Comparison of ENCODE assay signal across 7 mouse cellular contexts in the genomic region with DNA sequence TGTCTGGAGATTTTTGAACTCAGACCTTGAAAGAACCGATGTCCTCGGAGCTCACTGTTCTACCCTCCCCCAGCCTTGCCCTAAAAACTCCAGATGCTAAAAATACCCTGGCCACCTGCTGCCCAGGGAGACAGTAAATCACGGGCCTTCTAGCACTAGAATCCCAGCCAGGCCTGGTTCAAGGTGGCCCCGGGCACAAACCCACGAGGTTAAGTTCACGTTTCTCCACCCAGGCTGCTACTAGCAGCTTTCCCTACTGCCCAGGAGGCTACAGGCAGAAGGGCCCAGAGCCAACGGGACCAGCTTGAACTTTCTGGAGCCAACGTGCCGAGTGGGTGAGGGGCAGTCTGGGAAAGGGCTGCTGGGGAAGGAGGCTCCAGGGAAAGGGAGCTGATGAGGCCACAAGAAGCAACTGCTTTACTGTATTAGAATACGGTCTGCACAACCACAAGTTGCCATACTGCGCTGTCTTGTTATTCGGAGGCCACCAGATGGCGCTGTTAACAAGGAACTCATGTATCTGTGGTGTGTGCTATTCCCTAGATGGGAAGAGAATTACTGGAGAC. TPM values are rescaled to one million over a fixed set of nuclear protein-coding genes. Genes with fewer than 3 reads are reported as not detected.
DNase-seq lines count a peak whose midpoint lies in the region; ATAC-seq and TF ChIP-seq lines count a peak whose summit lies in the region.

No protein-coding gene starts in this region.

- 29% methylated on average over 13 of the region's 13 CpGs for WGBS in embryonic facial prominence, embryonic 11.5 days
- 11% methylated on average over 13 of the region's 13 CpGs for WGBS in heart, adult 2 months
- WGBS in kidney, adult 2 months = 8% methylated on average over 13 of the region's 13 CpGs
- WGBS in limb, embryonic 11.5 days = 23% methylated on average over 13 of the region's 13 CpGs
- 19% methylated on average over 13 of the region's 13 CpGs for WGBS in midbrain, embryonic 15.5 days

- peak; percentile 49; the same call in 1 of the 2 replicates for TF ChIP-seq EP300 in heart, adult 2 months (IDR thresholded peaks at IDR 0.05; ENCODE audit: insufficient read depth, low read depth, low read length)

- no peaks in the 10 kb centered on the region for H3K9me3 ChIP-seq in embryonic facial prominence, embryonic 11.5 days (replicated peaks; ENCODE audit: control insufficient read depth, low read length)
- H3K9me3 ChIP-seq in limb, embryonic 11.5 days (ENCODE audit: control insufficient read depth, low read length) = no peaks in the 10 kb centered on the region
- H3K9me3 ChIP-seq in midbrain, embryonic 15.5 days = no peaks in the 10 kb centered on the region

- DNase-seq in adrenal gland, postnatal 14 days = peak; percentile 92
- peak; percentile 90 for DNase-seq in embryonic facial prominence, embryonic 11.5 days (ENCODE audit: low spot score)
- DNase-seq in heart, adult 2 months = peak; percentile 80 to 82
- DNase-seq in kidney, adult 2 months = peak; percentile 80
- DNase-seq in limb, embryonic 11.5 days (ENCODE audit: low spot score) = peak; percentile 89
- DNase-seq in spleen, postnatal 10 days (ENCODE audit: low spot score in 2 of 2) = peak; percentile 63 to 87

- H3K79me2 ChIP-seq in heart, adult 2 months (replicated peaks; ENCODE audit: control insufficient read depth, insufficient read depth, low read length) = no peaks in the 10 kb centered on the region

- H3K36me3 ChIP-seq in embryonic facial prominence, embryonic 11.5 days (replicated peaks; ENCODE audit: control insufficient read depth, insufficient read depth, low read depth, low read length) = no peaks in the 10 kb centered on the region
- H3K36me3 ChIP-seq in heart, adult 2 months (ENCODE audit: control insufficient read depth, insufficient read depth, low read length) = no peaks in the 10 kb centered on the region
- no peaks in the 10 kb centered on the region for H3K36me3 ChIP-seq in kidney, adult 2 months (ENCODE audit: control insufficient read depth, insufficient read depth, low read length)
- no peaks in the 10 kb centered on the region for H3K36me3 ChIP-seq in limb, embryonic 11.5 days (ENCODE audit: control insufficient read depth, insufficient read depth, low read length)
- no peaks in the 10 kb centered on the region for H3K36me3 ChIP-seq in midbrain, embryonic 15.5 days (replicated peaks)

- H3K27ac ChIP-seq in embryonic facial prominence, embryonic 11.5 days (replicated peaks; ENCODE audit: low read depth, low read length) = no peak overlapping the region
- H3K27ac ChIP-seq in heart, adult 2 months = peak overlapping the region; percentile 67
- no peak overlapping the region for H3K27ac ChIP-seq in kidney, adult 2 months (ENCODE audit: insufficient read depth, low read depth, low read length)
- H3K27ac ChIP-seq in limb, embryonic 11.5 days (replicated peaks; ENCODE audit: low read depth, low read length) = no peak overlapping the region
- H3K27ac ChIP-seq in midbrain, embryonic 15.5 days = peak overlapping the region; percentile 65

- H3K9ac ChIP-seq in embryonic facial prominence, embryonic 11.5 days (replicated peaks; ENCODE audit: low read length) = no peak overlapping the region
- H3K9ac ChIP-seq in heart, adult 2 months (ENCODE audit: low read depth, low read length) = peak overlapping the region; percentile 7; the same call in 1 of the 2 replicates
- 0 out of 2 replicates have a peak overlapping the region, but pooled peaks have one; percentile 17 for H3K9ac ChIP-seq in limb, embryonic 11.5 days (ENCODE audit: low read length)
- H3K9ac ChIP-seq in midbrain, embryonic 15.5 days = no peak overlapping the region

- TF ChIP-seq POLR2A in heart, adult 2 months (IDR thresholded peaks at IDR 0.05; ENCODE audit: insufficient read depth, low read depth, low read length) = no peak
- no peak for TF ChIP-seq POLR2A in kidney, adult 2 months (IDR thresholded peaks at IDR 0.05; ENCODE audit: low read depth, low read length)

- H3K4me1 ChIP-seq in embryonic facial prominence, embryonic 11.5 days (ENCODE audit: control insufficient read depth, insufficient read depth, low read length) = no peaks in the 10 kb centered on the region; the same call in 1 of the 2 replicates
- H3K4me1 ChIP-seq in heart, adult 2 months (ENCODE audit: control insufficient read depth, insufficient read depth, low read length) = no peaks in the 10 kb centered on the region
- H3K4me1 ChIP-seq in kidney, adult 2 months (ENCODE audit: control insufficient read depth, insufficient read depth, low read length) = no peaks in the 10 kb centered on the region
- 0 out of 2 replicates have a peak, but pooled peaks cover 3% of the 10 kb centered on the region for H3K4me1 ChIP-seq in limb, embryonic 11.5 days (ENCODE audit: control insufficient read depth, insufficient read depth, low read length)
- peaks cover 18% of the 10 kb centered on the region for H3K4me1 ChIP-seq in midbrain, embryonic 15.5 days

- no peak overlapping the region for H3K4me2 ChIP-seq in embryonic facial prominence, embryonic 11.5 days (ENCODE audit: low read depth, low read length)
- peak overlapping the region; percentile 15; the same call in 1 of the 2 replicates for H3K4me2 ChIP-seq in limb, embryonic 11.5 days (ENCODE audit: low read depth, severe bottlenecking)
- peak overlapping the region; percentile 32 for H3K4me2 ChIP-seq in midbrain, embryonic 15.5 days

- no peaks in the 10 kb centered on the region for H3K27me3 ChIP-seq in embryonic facial prominence, embryonic 11.5 days (ENCODE audit: control insufficient read depth, insufficient read depth, low read length)
- no peaks in the 10 kb centered on the region for H3K27me3 ChIP-seq in heart, adult 2 months (ENCODE audit: control insufficient read depth, insufficient read depth, low read length)
- H3K27me3 ChIP-seq in kidney, adult 2 months (replicated peaks; ENCODE audit: control insufficient read depth, insufficient read depth, low read length) = no peaks in the 10 kb centered on the region
- H3K27me3 ChIP-seq in limb, embryonic 11.5 days (ENCODE audit: control insufficient read depth, insufficient read depth, low read length) = no peaks in the 10 kb centered on the region
- no peaks in the 10 kb centered on the region for H3K27me3 ChIP-seq in midbrain, embryonic 15.5 days (replicated peaks)

- H3K4me3 ChIP-seq in embryonic facial prominence, embryonic 11.5 days (ENCODE audit: low read depth, low read length) = no peak overlapping the region
- no peak overlapping the region; the same call in 1 of the 2 replicates for H3K4me3 ChIP-seq in heart, adult 2 months
- no peak overlapping the region for H3K4me3 ChIP-seq in kidney, adult 2 months (ENCODE audit: insufficient read depth, low read depth, low read length)
- H3K4me3 ChIP-seq in limb, embryonic 11.5 days (ENCODE audit: low read depth, low read length) = no peak overlapping the region
- H3K4me3 ChIP-seq in midbrain, embryonic 15.5 days = no peak overlapping the region

- peak; percentile 82 for TF ChIP-seq CTCF in heart, adult 2 months (IDR thresholded peaks at IDR 0.05)
- peak; percentile 93 for TF ChIP-seq CTCF in kidney, adult 2 months (conservative IDR thresholded peaks at IDR 0.05; ENCODE audit: insufficient read depth, insufficient read length, low read depth, low read length)

- intact Hi-C loops in heart, adult 2 months (cut with DNase I) = loop anchor here (1.0 to 2.0 kb wide), 2 partner anchors 108 to 167 kb away; a partner anchor contains a TSS

- no peak; the same call in 1 of the 2 replicates for ATAC-seq in embryonic facial prominence, embryonic 11.5 days (replicated peaks; ENCODE audit: insufficient number of reproducible peaks, low FRiP score, low TSS enrichment, low read depth)
- ATAC-seq in limb, embryonic 11.5 days (ENCODE audit: insufficient number of reproducible peaks, low FRiP score, low TSS enrichment, low read depth) = no peak; the same call in 1 of the 2 replicates
- peak; percentile 74 for ATAC-seq in midbrain, embryonic 15.5 days (replicated peaks)

RNA-seq across cellular contexts. Expression of a gene that starts 21.5 kb away (rescaled TPM):
- 0.34 and 0.37 TPM in 2 replicates for total RNA-seq in adrenal gland, postnatal 14 days (2021)
- 0.74 and 0.84 TPM in 2 replicates for polyA plus RNA-seq in embryonic facial prominence, embryonic 11.5 days (2014; fragmentation: Nextera tagmentation; extraction: Ambion mirVana)
- under 1 TPM; 0.42 to 0.75 TPM for total RNA-seq in heart, adult 2 months (2021)
- polyA plus RNA-seq in heart, adult 2 months (2012; rRNA removed) = 0.80 and 0.85 TPM in 2 replicates
- 0.39 and 0.74 TPM in 2 replicates for polyA plus RNA-seq in kidney, adult 2 months (2012; rRNA removed)
- 0.23 TPM in 1 of 2 replicates, not detected in the other for polyA plus RNA-seq in limb, embryonic 11.5 days (2014; fragmentation: Nextera tagmentation; extraction: Ambion mirVana)
- polyA plus RNA-seq in midbrain, embryonic 15.5 days (2015; fragmentation: Nextera tagmentation; extraction: Ambion mirVana) = 0.45 and 0.48 TPM in 2 replicates

RNA-seq across cellular contexts. Expression of a gene that starts 29.2 kb away (rescaled TPM):
- 3.9 and 5.0 TPM in 2 replicates for total RNA-seq in adrenal gland, postnatal 14 days (2021)
- 9.7 and 10.8 TPM in 2 replicates for polyA plus RNA-seq in embryonic facial prominence, embryonic 11.5 days (2014; fragmentation: Nextera tagmentation; extraction: Ambion mirVana)
- 1 to 10 TPM in 1 of 2 experiments, under 1 TPM in 1; 0.98 to 1.2 TPM for total RNA-seq in heart, adult 2 months (2021)
- polyA plus RNA-seq in heart, adult 2 months (2012; rRNA removed) = 1.0 and 1.3 TPM in 2 replicates
- 1.5 and 2.0 TPM in 2 replicates for polyA plus RNA-seq in kidney, adult 2 months (2012; rRNA removed)
- polyA plus RNA-seq in limb, embryonic 11.5 days (2014; fragmentation: Nextera tagmentation; extraction: Ambion mirVana) = 10.2 and 10.5 TPM in 2 replicates
- polyA plus RNA-seq in midbrain, embryonic 15.5 days (2015; fragmentation: Nextera tagmentation; extraction: Ambion mirVana) = 9.3 and 9.9 TPM in 2 replicates

Comparison
In these comparisons a context has a peak if more than half of its experiments do, and no peak if none do; other contexts are left out.
1. H3K27ac ChIP-seq: peak in heart, adult 2 months (single experiment) and midbrain, embryonic 15.5 days (single experiment); none in embryonic facial prominence, embryonic 11.5 days (single experiment), kidney, adult 2 months (single experiment) and limb, embryonic 11.5 days (single experiment).
2. H3K9ac ChIP-seq: peak in heart, adult 2 months (single experiment) and limb, embryonic 11.5 days (single experiment); none in embryonic facial prominence, embryonic 11.5 days (single experiment) and midbrain, embryonic 15.5 days (single experiment).
3. Peak in every context shown above with its lines, with median percentiles within 50 percentile points of each other: DNase-seq.